Mouse (Mus musculus) heart, adult 2 months (tissue): Measurements from ENCODE around the gene Ldb1. TPM values are rescaled to one million over a fixed set of nuclear protein-coding genes. Genes with fewer than 3 reads are reported as not detected.
A peak's percentile ranks its signal among the peaks of the same experiment; 100 is the strongest.

ENCODE experiments used
- DNase-seq, 2 experiments: peaks; one replicate each; pipeline ENCODE4 v3.0.0; 2021
- H3K27ac ChIP-seq: fragments of 200-600 bp; 2 replicates; pipeline ENCODE4 v1.8.1; 2022
- H3K27me3 ChIP-seq: fragments of 200-500 bp; 2 replicates; pipeline ENCODE4 v1.6.1; 2012; ENCODE audit warnings: mild to moderate bottlenecking, low read length, inconsistent platforms, mixed read lengths; ENCODE audit not compliant: control insufficient read depth, insufficient read depth
- H3K36me3 ChIP-seq: fragments of 200-500 bp; 2 replicates; pipeline ENCODE4 v1.6.1; 2012; ENCODE audit warnings: low read length, inconsistent platforms; ENCODE audit not compliant: control insufficient read depth, insufficient read depth
- H3K4me1 ChIP-seq: fragments of 200-500 bp; 2 replicates; pipeline ENCODE4 v1.6.1; 2011; ENCODE audit warnings: low read length; ENCODE audit not compliant: control insufficient read depth, insufficient read depth
- H3K4me3 ChIP-seq: fragments of 200-600 bp; 2 replicates; pipeline ENCODE4 v1.8.1; 2022
- H3K79me2 ChIP-seq: fragments of 200-500 bp; replicated peaks from 2 replicates; pipeline ENCODE4 v1.6.1; 2012; ENCODE audit warnings: mild to moderate bottlenecking, inconsistent platforms, low read length, moderate library complexity, mixed read lengths; ENCODE audit not compliant: control insufficient read depth, insufficient read depth
- H3K9ac ChIP-seq: fragments of 200-500 bp; 2 replicates; pipeline ENCODE4 v1.6.1; 2012; ENCODE audit warnings: low read depth, mild to moderate bottlenecking, control low read depth, inconsistent platforms, low read length, mixed read lengths
- CTCF ChIP-seq: fragments of 200-600 bp; IDR thresholded peaks from 2 replicates; pipeline ENCODE4 v1.8.1; 2022; ENCODE audit warnings: antibody characterized with exemption, mild to moderate bottlenecking, moderate library complexity
- EP300 ChIP-seq: fragments of 200-500 bp; IDR thresholded peaks from 2 replicates; pipeline ENCODE4 v1.6.1; 2011; ENCODE audit warnings: low read depth, low read length, control low read depth; ENCODE audit not compliant: insufficient read depth
- POLR2A ChIP-seq: fragments of 200-500 bp; IDR thresholded peaks from 2 replicates; pipeline ENCODE4 v1.6.1; 2011; ENCODE audit warnings: mild to moderate bottlenecking, low read depth, low read length, control low read depth; ENCODE audit not compliant: insufficient read depth
- WGBS: fragments of 180-500 bp; shearing (Covaris S2); methylation state at CpG from one replicate; pipeline ENCODE4 v1.1.7; 2018; 5-methylcytosine and 5-hydroxymethylcytosine counted together
- intact Hi-C: fragments of 180-260 bp; cut with DNase I; formaldehyde crosslinking; loops from one replicate; pipeline ENCODE4 v1.15.1; 2025
- polyA plus RNA-seq: library from polyadenylated mRNA; depleted of rRNA; stranded (reverse); fragments of >200 nt; gene quantifications from 2 replicates; pipeline ENCODE4 v1.2.3, GENCODE M21; 2012
- total RNA-seq, 2 experiments: library from RNA; stranded (reverse); gene quantifications; 2 replicates each; pipeline ENCODE4 v1.2.3; 2021

Ldb1 gene
- total and polyA plus RNA-seq, 3 experiments = 39.2 to 94.1 (median 46.3) TPM

DNA sequence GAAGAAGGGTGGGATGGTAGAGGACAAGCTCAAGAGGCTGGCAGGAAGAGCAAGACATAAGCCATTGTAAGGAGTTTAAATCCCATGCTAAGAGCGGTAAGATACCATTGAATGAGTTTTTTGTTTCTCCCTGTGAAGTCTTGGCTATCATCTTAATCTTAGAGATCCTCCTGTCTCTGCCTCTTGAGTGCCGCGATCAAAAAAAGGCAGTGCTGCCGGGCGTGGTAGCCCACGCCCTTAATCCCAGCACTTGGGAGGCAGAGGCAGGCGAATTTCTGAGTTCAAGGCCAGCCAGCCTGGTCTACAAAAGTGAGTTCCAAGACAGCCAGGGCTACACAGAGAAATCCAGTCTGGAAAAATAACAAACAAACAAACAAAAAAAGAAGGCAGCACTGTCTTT is 13.5 kb upstream of the Ldb1 start:
- intact Hi-C loops = no loop called here
- DNase-seq = no peak
- no peaks in the 10 kb centered on the region for H3K27me3 ChIP-seq
- H3K27ac ChIP-seq = no peak overlapping the region
- H3K9ac ChIP-seq = no peak overlapping the region
- no peak overlapping the region for H3K4me3 ChIP-seq
- peaks cover 2% of the 10 kb centered on the region; the same call in 1 of the 2 replicates for H3K4me1 ChIP-seq
- peaks cover 4% of the 10 kb centered on the region; the same call in 1 of the 2 replicates for H3K36me3 ChIP-seq
- TF ChIP-seq CTCF = no peak
- TF ChIP-seq POLR2A = no peak
- TF ChIP-seq EP300 = no peak
- 94% methylated on average over 7 of the region's 7 CpGs for WGBS
- peaks cover 7% of the 10 kb centered on the region for H3K79me2 ChIP-seq

- DNase-seq = peak; percentile 85 to 87
- 0 out of 2 replicates have a peak, but pooled peaks have one; percentile 42 for TF ChIP-seq EP300
- peak; percentile 43 for TF ChIP-seq CTCF
- TF ChIP-seq POLR2A = 0 out of 2 replicates have a peak, but pooled peaks have one; percentile 19
- intact Hi-C loops = loop anchor here (1.0 kb wide), 2 partner anchors 11 to 18 kb away; partner anchors contain the start of gene Nolc1
- peaks cover 4% of the 10 kb centered on the region; the same call in 1 of the 2 replicates for H3K36me3 ChIP-seq
- peak overlapping the region; percentile 96 for H3K4me3 ChIP-seq
- peak overlapping the region; percentile 79 for H3K9ac ChIP-seq
- WGBS = under 1% methylated on average over 42 of the region's 42 CpGs
- H3K4me1 ChIP-seq = peaks cover 2% of the 10 kb centered on the region; the same call in 1 of the 2 replicates
- H3K27me3 ChIP-seq = no peaks in the 10 kb centered on the region
- H3K79me2 ChIP-seq = peaks cover 7% of the 10 kb centered on the region
- peak overlapping the region; percentile 86 for H3K27ac ChIP-seq
These were observed 12.1 kb upstream of the Ldb1 start for GRCm38 (mm10) chr19:46056947-46057607.

GRCm38 (mm10) chr19:46056388-46056946 is 11.5 kb upstream of the Ldb1 start:
- H3K27ac ChIP-seq = peak overlapping the region; percentile 86
- H3K79me2 ChIP-seq = peaks cover 7% of the 10 kb centered on the region
- DNase-seq = peak; percentile 91 to 96
- peaks cover 4% of the 10 kb centered on the region; the same call in 1 of the 2 replicates for H3K36me3 ChIP-seq
- intact Hi-C loops = loop anchor here (1.0 kb wide), 2 partner anchors 10 to 19 kb away; partner anchors contain the start of gene Nolc1
- TF ChIP-seq POLR2A (peak; percentile 55; the same call in 1 of the 2 replicates), CTCF (no peak; the same call in 1 of the 2 replicates), EP300 (0 out of 2 replicates have a peak, but pooled peaks have one; percentile 51)
- H3K4me1 ChIP-seq = peaks cover 2% of the 10 kb centered on the region; the same call in 1 of the 2 replicates
- H3K27me3 ChIP-seq = no peaks in the 10 kb centered on the region
- H3K4me3 ChIP-seq = peak overlapping the region; percentile 96
- WGBS = under 1% methylated on average over 52 of the region's 52 CpGs
- H3K9ac ChIP-seq = peak overlapping the region; percentile 79

GRCm38 (mm10) chr19:46055752-46056387 is 10.9 kb upstream of the Ldb1 start:
- H3K9ac ChIP-seq = peak overlapping the region; percentile 41
- WGBS = 3% methylated on average over 11 of the region's 11 CpGs
- H3K27me3 ChIP-seq = no peaks in the 10 kb centered on the region
- peaks cover 7% of the 10 kb centered on the region for H3K79me2 ChIP-seq
- H3K4me3 ChIP-seq = peak overlapping the region; percentile 96
- H3K27ac ChIP-seq = peak overlapping the region; percentile 86
- H3K4me1 ChIP-seq = peaks cover 2% of the 10 kb centered on the region; the same call in 1 of the 2 replicates
- intact Hi-C loops = loop anchor here (1.0 kb wide), 2 partner anchors 10 to 19 kb away; partner anchors contain the start of gene Nolc1
- DNase-seq = no peak
- no peak for TF ChIP-seq EP300
- peak; percentile 80 for TF ChIP-seq CTCF
- H3K36me3 ChIP-seq = peaks cover 4% of the 10 kb centered on the region; the same call in 1 of the 2 replicates

DNA sequence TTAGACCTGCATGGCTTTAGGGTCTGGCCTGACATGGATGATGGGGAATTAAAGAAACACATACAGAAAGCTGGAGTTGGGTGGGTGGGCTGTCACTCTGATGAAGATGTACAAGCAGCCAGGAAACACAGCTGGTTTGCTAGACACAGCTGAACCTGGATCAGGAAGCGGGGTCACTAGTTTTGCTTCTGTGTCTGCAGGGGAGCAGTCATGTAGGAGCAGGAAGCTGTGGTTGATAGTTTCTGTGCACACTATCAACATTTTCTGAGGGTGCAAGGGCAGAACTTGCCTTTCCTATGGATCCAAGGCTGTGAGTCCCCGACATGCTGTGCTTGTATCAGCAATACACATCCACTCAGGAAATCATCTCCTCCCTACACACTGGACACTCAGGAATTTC is 5.4 kb upstream of the Ldb1 start:
- H3K27ac ChIP-seq = no peak overlapping the region
- no peaks in the 10 kb centered on the region for H3K36me3 ChIP-seq
- H3K9ac ChIP-seq = no peak overlapping the region
- no peak for DNase-seq
- H3K27me3 ChIP-seq = no peaks in the 10 kb centered on the region
- no peak overlapping the region for H3K4me3 ChIP-seq
- WGBS = 57% methylated on average over 2 of the region's 2 CpGs
- H3K79me2 ChIP-seq = no peaks in the 10 kb centered on the region
- intact Hi-C loops = no loop called here
- TF ChIP-seq EP300 = no peak
- no peak for TF ChIP-seq CTCF
- TF ChIP-seq POLR2A = no peak
- peaks cover 1% of the 10 kb centered on the region; the same call in 1 of the 2 replicates for H3K4me1 ChIP-seq
